Mouse (Mus musculus): ENCODE results near the gene Sypl2. TPM values are rescaled to one million over a fixed set of nuclear protein-coding genes. Genes with fewer than 3 reads are reported as not detected.
"Not testable (repeated sequence)": the region's sequence is repeated elsewhere in the genome, so short reads cannot be mapped to it uniquely, and the experiment has no call there.

Sypl2 gene
- not detected in 2 replicates for total RNA-seq (2017)

GRCm38 (mm10) chr3:108226558-108227350 is at the start of gene Sypl2:
Gene Sypl2, minus strand, starts transcription at chr3:108226648.
- ATAC-seq (replicated peaks; ENCODE audit: low read depth, poor library complexity, severe bottlenecking), result peak; percentile 75

DNA sequence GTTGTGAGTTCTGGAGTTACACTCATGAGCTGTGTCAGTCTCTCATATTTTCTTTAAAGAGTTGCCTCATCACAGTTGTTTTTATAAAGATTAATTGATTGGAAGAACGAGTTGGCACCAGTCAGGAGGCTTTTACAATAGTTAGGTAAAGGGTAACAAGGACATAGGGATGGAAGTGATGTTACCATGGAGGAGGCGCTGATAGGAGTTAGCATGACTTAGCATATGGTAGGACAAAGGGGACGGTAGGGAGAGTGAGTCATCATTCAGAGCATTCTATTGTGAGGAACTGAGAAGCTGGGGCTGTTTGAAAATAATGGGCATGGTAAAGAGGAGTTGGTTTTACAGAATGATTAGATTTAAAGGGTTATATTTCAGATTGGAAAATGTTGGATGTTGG is 32.9 kb upstream of the Sypl2 start:
- ATAC-seq (replicated peaks; ENCODE audit: low read depth, poor library complexity, severe bottlenecking), result no peak

DNA sequence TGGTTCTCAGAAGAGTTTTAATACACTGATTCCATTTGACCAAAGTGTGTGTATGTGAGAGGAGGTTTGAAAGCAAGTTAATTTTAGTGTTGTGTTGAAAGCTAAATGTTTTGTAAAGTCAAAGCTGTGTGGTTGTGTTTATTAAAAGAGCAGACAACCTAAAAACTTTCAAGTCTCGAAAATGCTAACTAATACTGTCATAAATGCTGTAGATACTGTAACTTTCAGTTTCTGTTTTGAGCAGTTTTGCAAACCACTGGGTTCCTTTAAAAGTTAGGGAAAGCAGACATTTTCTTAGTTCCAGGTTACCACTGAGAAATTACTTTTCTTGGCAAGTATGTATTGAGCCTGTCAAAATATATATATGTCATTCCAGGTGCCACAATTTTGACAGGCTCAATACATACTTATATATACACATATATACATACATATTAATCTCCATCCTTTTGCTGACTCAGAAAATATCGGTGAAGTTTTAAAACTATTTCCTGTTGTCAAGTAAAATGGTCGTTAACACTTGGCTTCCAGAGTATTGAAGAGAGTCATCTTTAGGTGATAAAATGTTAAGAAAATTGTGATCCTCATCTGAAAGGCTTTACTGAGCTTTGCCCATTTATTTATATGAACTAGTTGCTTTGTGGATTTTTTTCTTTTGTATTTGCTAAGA is 31.5 kb upstream of the Sypl2 start:
- ATAC-seq (replicated peaks; ENCODE audit: low read depth, poor library complexity, severe bottlenecking), result no peak

- peak; percentile 98 for ATAC-seq (replicated peaks; ENCODE audit: low read depth, poor library complexity, severe bottlenecking)
These were observed 30.5 kb upstream of the Sypl2 start, which contains the start of gene Psma5 for GRCm38 (mm10) chr3:108256719-108257637. Gene Psma5, plus strand, starts transcription at chr3:108256926.

DNA sequence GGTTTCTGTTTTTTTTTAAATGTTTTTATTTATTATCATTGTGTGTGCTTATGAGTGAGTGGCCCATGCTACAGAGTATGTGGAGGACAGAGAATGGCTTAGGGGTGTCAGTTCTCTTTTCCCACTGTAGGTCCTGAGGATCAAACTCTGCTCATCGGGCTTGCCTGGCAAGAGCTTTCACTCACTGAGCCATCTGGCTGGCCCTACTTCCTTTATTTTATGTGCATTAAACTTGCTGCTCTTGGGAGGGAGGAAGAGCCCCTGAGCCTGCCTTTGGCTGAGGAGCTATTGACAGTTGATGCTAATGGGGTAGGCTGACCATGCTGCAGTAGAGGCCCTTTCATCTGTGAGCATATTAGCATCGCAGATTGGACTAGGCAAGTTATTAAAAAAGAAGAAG is 20.4 kb upstream of the Sypl2 start:
- ATAC-seq (replicated peaks; ENCODE audit: low read depth, poor library complexity, severe bottlenecking), result 0 out of 2 replicates have a peak, but pooled peaks have one; percentile 50

GRCm38 (mm10) chr3:108241243-108241839 is 14.9 kb upstream of the Sypl2 start:
- no peak for ATAC-seq (replicated peaks; ENCODE audit: low read depth, poor library complexity, severe bottlenecking)

- ATAC-seq (replicated peaks; ENCODE audit: low read depth, poor library complexity, severe bottlenecking), result not testable (repeated sequence)
These were observed 11.1 kb upstream of the Sypl2 start for GRCm38 (mm10) chr3:108237474-108238102.

GRCm38 (mm10) chr3:108231646-108232045 is 5.2 kb upstream of the Sypl2 start:
- ATAC-seq (replicated peaks; ENCODE audit: low read depth, poor library complexity, severe bottlenecking), result no peak

DNA sequence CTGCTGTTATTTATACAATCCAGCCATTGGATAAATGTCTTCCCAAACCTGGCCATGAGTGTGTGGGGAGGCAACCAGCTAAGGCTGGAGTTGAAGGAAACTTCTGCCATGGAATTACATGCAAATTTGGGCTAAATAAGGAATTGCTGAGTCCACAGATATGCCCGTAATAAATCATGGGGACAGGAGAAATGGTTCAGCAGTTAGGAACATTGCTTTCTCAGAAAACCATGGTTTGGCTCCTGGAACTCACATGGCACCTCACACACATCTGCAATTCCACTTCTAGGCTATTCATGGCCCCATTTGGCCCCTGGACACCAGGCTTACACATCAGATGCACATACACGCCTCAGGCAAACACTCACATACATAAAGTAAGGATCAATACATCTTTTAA is 1.1 kb upstream of the Sypl2 start:
- ATAC-seq (replicated peaks; ENCODE audit: low read depth, poor library complexity, severe bottlenecking), result no peak

- ATAC-seq (replicated peaks; ENCODE audit: low read depth, poor library complexity, severe bottlenecking), result peak; percentile 20; the same call in 1 of the 2 replicates
These were observed 514 bp downstream of the Sypl2 start for GRCm38 (mm10) chr3:108225711-108226557.

GRCm38 (mm10) chr3:108220661-108221060 is 5.8 kb downstream of the Sypl2 start:
- no peak for ATAC-seq (replicated peaks; ENCODE audit: low read depth, poor library complexity, severe bottlenecking)

DNA sequence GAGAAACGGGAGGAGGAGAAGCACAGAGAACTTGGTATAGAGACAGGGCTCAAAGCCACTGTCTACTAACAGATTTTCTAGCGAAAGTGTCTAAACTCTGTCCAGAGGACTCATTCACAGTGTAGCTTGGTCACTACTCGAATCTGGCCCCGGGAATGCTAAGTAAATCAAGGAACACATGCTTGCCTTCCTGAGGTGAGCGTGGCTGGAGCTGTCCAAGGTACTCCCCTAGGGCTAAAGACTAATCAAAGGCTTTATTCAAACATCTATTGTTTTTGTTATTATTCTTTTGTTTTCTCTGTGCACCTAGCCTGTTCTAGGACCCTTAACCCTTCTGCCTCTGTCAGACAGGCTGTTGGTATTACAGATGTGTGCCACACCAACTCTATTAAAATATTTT is 11.7 kb downstream of the Sypl2 start:
- no peak for ATAC-seq (replicated peaks; ENCODE audit: low read depth, poor library complexity, severe bottlenecking)

DNA sequence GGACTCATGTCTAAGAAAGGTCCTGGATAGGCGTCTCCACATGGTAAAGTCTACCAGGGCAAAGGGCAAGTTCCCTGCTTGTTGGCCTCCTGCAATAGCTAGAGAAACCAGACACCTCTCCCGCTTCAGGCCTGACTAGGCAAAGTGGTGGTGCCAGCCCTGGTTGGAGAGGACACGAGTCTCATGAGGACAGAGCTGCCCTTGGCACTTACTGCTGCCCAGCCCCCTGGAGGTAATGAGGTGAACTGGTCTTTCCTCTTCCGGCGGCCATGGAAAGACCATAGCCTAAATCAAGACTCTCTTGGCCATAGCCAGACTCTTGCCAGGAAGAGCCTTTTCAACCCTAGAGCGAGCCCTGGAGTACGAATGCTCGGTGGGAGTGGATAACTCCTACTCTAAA is 14.0 kb downstream of the Sypl2 start:
- ATAC-seq (replicated peaks; ENCODE audit: low read depth, poor library complexity, severe bottlenecking), result no peak

- ATAC-seq (replicated peaks; ENCODE audit: low read depth, poor library complexity, severe bottlenecking), result no peak
These were observed 14.6 kb downstream of the Sypl2 start for GRCm38 (mm10) chr3:108211845-108212244.

GRCm38 (mm10) chr3:108210771-108211139 is 15.7 kb downstream of the Sypl2 start, which contains the start of gene Atxn7l2:
Gene Atxn7l2, minus strand, starts transcription at chr3:108210934.
- ATAC-seq (replicated peaks; ENCODE audit: low read depth, poor library complexity, severe bottlenecking), result peak; percentile 80

- ATAC-seq (replicated peaks; ENCODE audit: low read depth, poor library complexity, severe bottlenecking), result peak; percentile 88
These were observed 16.3 kb downstream of the Sypl2 start for GRCm38 (mm10) chr3:108209946-108210770.

DNA sequence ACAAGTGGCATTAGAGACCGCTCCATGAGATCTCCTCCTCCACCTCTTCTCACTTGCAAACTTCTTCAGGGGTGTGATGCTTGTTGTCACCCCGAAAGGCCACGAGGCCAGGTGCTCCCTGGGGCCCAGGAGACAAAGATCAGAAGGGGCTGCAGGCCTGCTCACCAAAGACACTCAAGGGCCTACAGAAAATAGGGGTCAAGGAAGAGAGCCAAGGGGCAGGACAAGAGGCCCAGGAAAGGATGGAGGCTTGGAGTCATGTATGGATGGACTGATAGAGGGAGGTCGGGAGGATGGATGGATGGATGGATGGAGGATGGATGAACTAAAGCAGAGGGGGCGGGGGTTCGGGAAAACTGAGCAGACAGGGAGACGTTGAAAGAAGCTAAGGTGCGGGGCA is 16.9 kb downstream of the Sypl2 start:
- ATAC-seq (replicated peaks; ENCODE audit: low read depth, poor library complexity, severe bottlenecking), result no peak

- ATAC-seq (replicated peaks; ENCODE audit: low read depth, poor library complexity, severe bottlenecking), result no peak
These were observed 17.4 kb downstream of the Sypl2 start for GRCm38 (mm10) chr3:108209001-108209400.

Data from common myeloid progenitor, adult 5-6 weeks (primary cell).